Mouse (Mus musculus): ENCODE results near the gene Hic1. TPM values are rescaled to one million over a fixed set of nuclear protein-coding genes. Genes with fewer than 3 reads are reported as not detected.

Hic1 gene
- 1.4 and 2.1 TPM in 2 replicates for total RNA-seq (2012; rRNA removed)

- Histone ChIP-seq H3K36me3 (ENCODE audit: control insufficient read depth, insufficient read depth, low read length, poor library complexity, severe bottlenecking) (no peaks in the 10 kb centered on the region), H3K9ac (ENCODE audit: insufficient read depth, low read depth, low read length, poor library complexity, severe bottlenecking) (peak within 1 kb of the TSS; percentile 46), H3K9me3 (ENCODE audit: control insufficient read depth, insufficient read depth, low read depth, low read length) (no peaks in the 10 kb centered on the region), H3K27ac (ENCODE audit: insufficient read depth, low read depth, low read length, poor library complexity, severe bottlenecking) (no peak within 1 kb of the TSS), H3K4me1 (ENCODE audit: control insufficient read depth in 2 of 2, insufficient read depth in 2 of 2, low read length in 2 of 2, poor library complexity in 1 of 2) (peaks cover 0 to 21% of the 10 kb centered on the region in 2 experiments; a peak in 1 of 4 replicates), H3K4me3 (ENCODE audit: insufficient read depth in 1 of 2, low read depth in 1 of 2, low read length in 2 of 2, poor library complexity in 1 of 2, severe bottlenecking in 1 of 2) (peak within 1 kb of the TSS; percentile 62 to 74)
- TF ChIP-seq MAFK (IDR thresholded peaks at IDR 0.05; ENCODE audit: insufficient read depth, low read depth, low read length) (no peak), HCFC1 (IDR thresholded peaks at IDR 0.05; ENCODE audit: borderline replicate concordance, insufficient read depth, low read length) (no peak), ZNF384 (IDR thresholded peaks at IDR 0.05; ENCODE audit: low read depth, low read length) (no peak), ZC3H11A (IDR thresholded peaks at IDR 0.05; ENCODE audit: borderline replicate concordance, low read depth, low read length) (no peak), CHD2 (IDR thresholded peaks at IDR 0.05; ENCODE audit: low read depth, low read length) (no peak)
- in situ Hi-C loops (cut with MboI; ENCODE audit: low sequenced_read_pairs in 2 of 2, unreplicated experiment in 2 of 2), result no loop called here
- DNase-seq (ENCODE audit: low read depth, low spot score), result no peak
Observed at GRCm38 (mm10) chr11:75169405-75170080, at the start of gene Hic1. Hic1 (minus strand) TSS chr11:75169519.

- Histone ChIP-seq H3K9ac (ENCODE audit: insufficient read depth, low read depth, low read length, poor library complexity, severe bottlenecking) (no peak overlapping the region), H3K4me3 (ENCODE audit: insufficient read depth in 1 of 2, low read depth in 1 of 2, low read length in 2 of 2, poor library complexity in 1 of 2, severe bottlenecking in 1 of 2) (peak overlapping the region in 1 of 2 experiments; percentile 58; a peak in 2 of 4 replicates), H3K4me1 (ENCODE audit: control insufficient read depth in 2 of 2, insufficient read depth in 2 of 2, low read length in 2 of 2, poor library complexity in 1 of 2) (peaks cover 0 to 35% of the 10 kb centered on the region in 2 experiments; a peak in 2 of 4 replicates), H3K36me3 (ENCODE audit: control insufficient read depth, insufficient read depth, low read length, poor library complexity, severe bottlenecking) (no peaks in the 10 kb centered on the region), H3K27ac (ENCODE audit: insufficient read depth, low read depth, low read length, poor library complexity, severe bottlenecking) (no peak overlapping the region), H3K9me3 (ENCODE audit: control insufficient read depth, insufficient read depth, low read depth, low read length) (no peaks in the 10 kb centered on the region)
- in situ Hi-C loops (cut with MboI; ENCODE audit: low sequenced_read_pairs in 2 of 2, unreplicated experiment in 2 of 2), result no loop called here
- TF ChIP-seq HCFC1 (IDR thresholded peaks at IDR 0.05; ENCODE audit: borderline replicate concordance, insufficient read depth, low read length) (no peak), ZC3H11A (IDR thresholded peaks at IDR 0.05; ENCODE audit: borderline replicate concordance, low read depth, low read length) (no peak), CHD2 (IDR thresholded peaks at IDR 0.05; ENCODE audit: low read depth, low read length) (no peak), ZNF384 (IDR thresholded peaks at IDR 0.05; ENCODE audit: low read depth, low read length) (no peak), MAFK (IDR thresholded peaks at IDR 0.05; ENCODE audit: insufficient read depth, low read depth, low read length) (no peak)
- DNase-seq (ENCODE audit: low read depth, low spot score), result no peak
Observed at GRCm38 (mm10) chr11:75214081-75214950, 45.0 kb upstream of the Hic1 start.

- Histone ChIP-seq H3K4me1 (ENCODE audit: control insufficient read depth in 2 of 2, insufficient read depth in 2 of 2, low read length in 2 of 2, poor library complexity in 1 of 2) (peaks cover 0 to 40% of the 10 kb centered on the region in 2 experiments; a peak in 2 of 4 replicates), H3K4me3 (ENCODE audit: insufficient read depth in 1 of 2, low read depth in 1 of 2, low read length in 2 of 2, poor library complexity in 1 of 2, severe bottlenecking in 1 of 2) (peak overlapping the region; percentile 27 to 58; a peak in 3 of 4 replicates), H3K27ac (ENCODE audit: insufficient read depth, low read depth, low read length, poor library complexity, severe bottlenecking) (no peak overlapping the region), H3K9ac (ENCODE audit: insufficient read depth, low read depth, low read length, poor library complexity, severe bottlenecking) (peak overlapping the region; percentile 49; the same call in 1 of the 2 replicates), H3K9me3 (ENCODE audit: control insufficient read depth, insufficient read depth, low read depth, low read length) (no peaks in the 10 kb centered on the region), H3K36me3 (ENCODE audit: control insufficient read depth, insufficient read depth, low read length, poor library complexity, severe bottlenecking) (no peaks in the 10 kb centered on the region)
- no peak for DNase-seq (ENCODE audit: low read depth, low spot score)
- TF ChIP-seq ZNF384 (IDR thresholded peaks at IDR 0.05; ENCODE audit: low read depth, low read length) (no peak), HCFC1 (IDR thresholded peaks at IDR 0.05; ENCODE audit: borderline replicate concordance, insufficient read depth, low read length) (no peak), ZC3H11A (IDR thresholded peaks at IDR 0.05; ENCODE audit: borderline replicate concordance, low read depth, low read length) (no peak), CHD2 (IDR thresholded peaks at IDR 0.05; ENCODE audit: low read depth, low read length) (no peak), MAFK (IDR thresholded peaks at IDR 0.05; ENCODE audit: insufficient read depth, low read depth, low read length) (no peak)
- in situ Hi-C loops (cut with MboI; ENCODE audit: low sequenced_read_pairs in 2 of 2, unreplicated experiment in 2 of 2), result no loop called here
Observed at GRCm38 (mm10) chr11:75213372-75214080, 44.2 kb upstream of the Hic1 start.

- no peaks in the 10 kb centered on the region for H3K36me3 ChIP-seq (ENCODE audit: control insufficient read depth, insufficient read depth, low read length, poor library complexity, severe bottlenecking)
- no peak for DNase-seq (ENCODE audit: low read depth, low spot score)
- no peak overlapping the region for H3K4me3 ChIP-seq (ENCODE audit: insufficient read depth in 1 of 2, low read depth in 1 of 2, low read length in 2 of 2, poor library complexity in 1 of 2, severe bottlenecking in 1 of 2)
- TF ChIP-seq MAFK (IDR thresholded peaks at IDR 0.05; ENCODE audit: insufficient read depth, low read depth, low read length) (no peak), CHD2 (IDR thresholded peaks at IDR 0.05; ENCODE audit: low read depth, low read length) (no peak), ZNF384 (IDR thresholded peaks at IDR 0.05; ENCODE audit: low read depth, low read length) (no peak), ZC3H11A (IDR thresholded peaks at IDR 0.05; ENCODE audit: borderline replicate concordance, low read depth, low read length) (no peak), HCFC1 (IDR thresholded peaks at IDR 0.05; ENCODE audit: borderline replicate concordance, insufficient read depth, low read length) (no peak)
- no peak overlapping the region for H3K27ac ChIP-seq (ENCODE audit: insufficient read depth, low read depth, low read length, poor library complexity, severe bottlenecking)
- H3K4me1 ChIP-seq (ENCODE audit: control insufficient read depth in 2 of 2, insufficient read depth in 2 of 2, low read length in 2 of 2, poor library complexity in 1 of 2), result peaks cover 0 to 43% of the 10 kb centered on the region in 2 experiments; a peak in 2 of 4 replicates
- H3K9ac ChIP-seq (ENCODE audit: insufficient read depth, low read depth, low read length, poor library complexity, severe bottlenecking), result no peak overlapping the region
- in situ Hi-C loops (cut with MboI; ENCODE audit: low sequenced_read_pairs in 2 of 2, unreplicated experiment in 2 of 2), result no loop called here
- no peaks in the 10 kb centered on the region for H3K9me3 ChIP-seq (ENCODE audit: control insufficient read depth, insufficient read depth, low read depth, low read length)
Observed at GRCm38 (mm10) chr11:75212876-75213275, 43.6 kb upstream of the Hic1 start.
